Mouse (Mus musculus): ENCODE measurements at regions not wholly inside any gene's neighbourhood (a gene's known extent, or its start where the extent isn't known, plus 50 kb on each side); places are given as distances from the start of the nearest gene placed in this dataset.

DNA sequence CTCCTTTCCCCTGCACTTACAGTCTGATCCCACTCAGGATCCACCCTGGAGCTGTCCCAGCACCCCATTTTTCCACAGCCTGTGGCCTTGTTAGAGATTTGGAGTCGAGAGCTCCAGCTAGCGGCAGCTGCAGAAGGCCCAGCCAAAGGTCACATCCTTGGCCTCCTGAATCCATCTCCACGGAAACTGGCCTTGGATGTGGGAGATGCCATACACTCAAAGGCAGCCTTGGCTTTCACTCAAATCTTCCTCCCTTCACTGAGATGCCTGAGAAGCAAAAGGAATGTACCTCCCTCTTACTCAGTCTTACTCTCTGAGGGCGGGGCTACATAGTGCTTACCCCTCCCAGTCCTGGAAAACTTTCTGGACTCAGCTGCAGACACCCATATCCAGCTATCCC, 56.2 kb upstream of the Ky start:
- Histone ChIP-seq H3K27me3 (ENCODE audit: control insufficient read depth, insufficient read depth, low read length) (no peaks in the 10 kb centered on the region), H3K79me2 (replicated peaks; ENCODE audit: control insufficient read depth, insufficient read depth, low read length) (no peaks in the 10 kb centered on the region), H3K4me1 (ENCODE audit: control insufficient read depth, insufficient read depth, low read length) (no peaks in the 10 kb centered on the region), H3K36me3 (ENCODE audit: control insufficient read depth, insufficient read depth, low read length) (no peaks in the 10 kb centered on the region), H3K27ac (no peak overlapping the region), H3K9ac (ENCODE audit: low read depth, low read length) (no peak overlapping the region), H3K4me3 (no peak overlapping the region)
- 66% methylated on average over 4 of the region's 4 CpGs for WGBS
- DNase-seq: peak in 1 of 2 experiments; percentile 10
- intact Hi-C loops (cut with DNase I): no loop called here
- TF ChIP-seq EP300 (IDR thresholded peaks at IDR 0.05; ENCODE audit: insufficient read depth, low read depth, low read length): no peak
- no peak for TF ChIP-seq POLR2A (IDR thresholded peaks at IDR 0.05; ENCODE audit: insufficient read depth, low read depth, low read length)
- no peak for TF ChIP-seq CTCF (IDR thresholded peaks at IDR 0.05)

GRCm38 (mm10) chr9:102446066-102446465, 59.5 kb upstream of the Ky start:
- Histone ChIP-seq H3K27ac (no peak overlapping the region), H3K4me3 (no peak overlapping the region), H3K4me1 (ENCODE audit: control insufficient read depth, insufficient read depth, low read length) (peaks cover 4% of the 10 kb centered on the region; the same call in 1 of the 2 replicates), H3K27me3 (ENCODE audit: control insufficient read depth, insufficient read depth, low read length) (no peaks in the 10 kb centered on the region), H3K36me3 (ENCODE audit: control insufficient read depth, insufficient read depth, low read length) (no peaks in the 10 kb centered on the region), H3K9ac (ENCODE audit: low read depth, low read length) (no peak overlapping the region), H3K79me2 (replicated peaks; ENCODE audit: control insufficient read depth, insufficient read depth, low read length) (no peaks in the 10 kb centered on the region)
- 60% methylated on average over 2 of the region's 2 CpGs for whole genome bisulfite sequencing
- intact Hi-C loops (cut with DNase I): no loop called here
- DNase-seq: no peak
- no peak for TF ChIP-seq EP300 (IDR thresholded peaks at IDR 0.05; ENCODE audit: insufficient read depth, low read depth, low read length)
- no peak for TF ChIP-seq CTCF (IDR thresholded peaks at IDR 0.05)

DNA sequence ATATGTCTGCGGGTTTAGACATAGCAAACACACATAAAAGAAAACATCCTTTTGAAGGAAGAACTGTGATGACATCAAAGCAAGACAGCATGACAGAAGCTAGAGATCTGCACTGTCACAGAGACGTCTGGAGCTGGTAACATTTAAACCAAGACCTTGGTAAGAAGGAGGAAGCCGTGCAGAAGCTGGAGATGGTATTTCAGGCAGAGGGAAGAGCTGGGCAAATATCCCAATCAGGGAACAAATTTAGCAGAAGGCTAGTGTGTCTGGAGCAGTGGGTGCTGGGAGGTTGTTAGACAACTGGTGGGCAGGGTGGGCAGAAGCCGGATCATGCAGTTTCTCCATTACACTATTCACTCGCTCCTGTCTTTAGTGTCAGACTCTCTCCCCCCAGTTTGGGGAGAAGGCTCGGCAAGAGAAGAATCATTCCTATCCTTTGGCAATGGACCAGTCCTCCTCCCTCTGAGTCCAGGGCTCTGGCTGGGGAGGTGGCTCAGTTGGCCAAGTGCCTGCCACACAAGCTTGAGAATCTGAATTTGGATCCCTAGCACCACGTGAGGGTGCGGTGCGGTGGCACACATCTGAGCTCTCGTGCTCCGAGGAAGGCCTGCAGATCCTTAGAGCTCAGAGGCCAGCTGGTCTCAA, 63.2 kb upstream of the Ky start:
- no peak overlapping the region for H3K4me3 ChIP-seq
- intact Hi-C loops (cut with DNase I): loop anchor here (5.0 kb wide), 1 partner anchor 55 kb away; no protein-coding TSS in a partner anchor
- no peaks in the 10 kb centered on the region for H3K79me2 ChIP-seq (replicated peaks; ENCODE audit: control insufficient read depth, insufficient read depth, low read length)
- no peaks in the 10 kb centered on the region for H3K36me3 ChIP-seq (ENCODE audit: control insufficient read depth, insufficient read depth, low read length)
- no peaks in the 10 kb centered on the region for H3K27me3 ChIP-seq (ENCODE audit: control insufficient read depth, insufficient read depth, low read length)
- DNase-seq: peak; percentile 48 to 60
- WGBS: 54% methylated on average over 11 of the region's 11 CpGs
- peak overlapping the region; percentile 63 for H3K27ac ChIP-seq
- no peak for TF ChIP-seq POLR2A (IDR thresholded peaks at IDR 0.05; ENCODE audit: insufficient read depth, low read depth, low read length)
- TF ChIP-seq EP300 (IDR thresholded peaks at IDR 0.05; ENCODE audit: insufficient read depth, low read depth, low read length): no peak
- no peak for TF ChIP-seq CTCF (IDR thresholded peaks at IDR 0.05)
- peaks cover 5% of the 10 kb centered on the region; the same call in 1 of the 2 replicates for H3K4me1 ChIP-seq (ENCODE audit: control insufficient read depth, insufficient read depth, low read length)
- H3K9ac ChIP-seq (ENCODE audit: low read depth, low read length): no peak overlapping the region; the same call in 1 of the 2 replicates

DNA sequence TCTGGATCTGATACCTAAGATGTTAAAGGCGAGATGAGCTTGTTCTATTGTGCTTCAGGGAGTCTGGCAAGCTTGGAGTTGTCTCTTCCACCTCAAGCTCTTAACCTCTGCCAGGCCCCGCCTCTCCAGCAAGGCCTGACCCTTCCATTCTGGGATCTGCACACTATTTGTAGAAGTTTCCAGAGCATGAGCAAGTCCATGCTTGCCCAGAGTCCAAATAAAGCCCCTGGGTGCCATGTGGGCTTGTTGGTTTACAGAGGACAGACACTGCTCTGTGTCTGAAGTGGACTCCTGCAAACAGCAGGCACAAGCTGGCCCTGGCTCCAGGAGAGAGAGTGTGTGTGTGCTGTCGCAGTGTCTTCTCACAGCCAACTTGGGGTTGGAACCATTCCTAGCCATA, 67.9 kb upstream of the Ky start:
- Histone ChIP-seq H3K79me2 (replicated peaks; ENCODE audit: control insufficient read depth, insufficient read depth, low read length) (no peaks in the 10 kb centered on the region), H3K36me3 (ENCODE audit: control insufficient read depth, insufficient read depth, low read length) (no peaks in the 10 kb centered on the region), H3K27me3 (ENCODE audit: control insufficient read depth, insufficient read depth, low read length) (no peaks in the 10 kb centered on the region), H3K4me3 (no peak overlapping the region), H3K4me1 (ENCODE audit: control insufficient read depth, insufficient read depth, low read length) (peaks cover 5% of the 10 kb centered on the region; the same call in 1 of the 2 replicates), H3K9ac (ENCODE audit: low read depth, low read length) (no peak overlapping the region), H3K27ac (peak overlapping the region; percentile 48)
- peak; percentile 23 to 41 for DNase-seq
- intact Hi-C loops (cut with DNase I): no loop called here
- WGBS: 62% methylated on average over 3 of the region's 3 CpGs
- TF ChIP-seq POLR2A (IDR thresholded peaks at IDR 0.05; ENCODE audit: insufficient read depth, low read depth, low read length): no peak
- TF ChIP-seq CTCF (IDR thresholded peaks at IDR 0.05): no peak
- TF ChIP-seq EP300 (IDR thresholded peaks at IDR 0.05; ENCODE audit: insufficient read depth, low read depth, low read length): no peak

GRCm38 (mm10) chr9:102436378-102436777, 69.2 kb upstream of the Ky start:
- TF ChIP-seq CTCF (IDR thresholded peaks at IDR 0.05) (peak; percentile 38), EP300 (IDR thresholded peaks at IDR 0.05; ENCODE audit: insufficient read depth, low read depth, low read length) (no peak)
- 83% methylated on average over 5 of the region's 5 CpGs for WGBS
- no peaks in the 10 kb centered on the region for H3K27me3 ChIP-seq (ENCODE audit: control insufficient read depth, insufficient read depth, low read length)
- DNase-seq: no peak
- H3K4me1 ChIP-seq (ENCODE audit: control insufficient read depth, insufficient read depth, low read length): peaks cover 1% of the 10 kb centered on the region; the same call in 1 of the 2 replicates
- H3K79me2 ChIP-seq (replicated peaks; ENCODE audit: control insufficient read depth, insufficient read depth, low read length): no peaks in the 10 kb centered on the region
- no peak overlapping the region for H3K4me3 ChIP-seq
- intact Hi-C loops (cut with DNase I): no loop called here
- H3K9ac ChIP-seq (ENCODE audit: low read depth, low read length): no peak overlapping the region
- no peak overlapping the region for H3K27ac ChIP-seq
- H3K36me3 ChIP-seq (ENCODE audit: control insufficient read depth, insufficient read depth, low read length): no peaks in the 10 kb centered on the region

GRCm38 (mm10) chr9:102428031-102428430, 73.5 kb upstream of the Ephb1 start:
- no peak overlapping the region for H3K27ac ChIP-seq
- WGBS: 80% methylated on average over 5 of the region's 5 CpGs

More at GRCm38 (mm10) chr9:102428031-102428430, 73.5 kb upstream of the Ephb1 start:
- DNase-seq: no peak
- intact Hi-C loops (cut with DNase I): no loop called here
- Histone ChIP-seq H3K4me3 (no peak overlapping the region), H3K9ac (ENCODE audit: low read depth, low read length) (no peak overlapping the region), H3K4me1 (ENCODE audit: control insufficient read depth, insufficient read depth, low read length) (no peaks in the 10 kb centered on the region), H3K79me2 (replicated peaks; ENCODE audit: control insufficient read depth, insufficient read depth, low read length) (no peaks in the 10 kb centered on the region), H3K36me3 (ENCODE audit: control insufficient read depth, insufficient read depth, low read length) (no peaks in the 10 kb centered on the region), H3K27me3 (ENCODE audit: control insufficient read depth, insufficient read depth, low read length) (no peaks in the 10 kb centered on the region)
- no peak for TF ChIP-seq EP300 (IDR thresholded peaks at IDR 0.05; ENCODE audit: insufficient read depth, low read depth, low read length)
- TF ChIP-seq CTCF (IDR thresholded peaks at IDR 0.05): no peak
- no peak for TF ChIP-seq POLR2A (IDR thresholded peaks at IDR 0.05; ENCODE audit: insufficient read depth, low read depth, low read length)

Data from heart, adult 2 months (tissue).